Mouse (Mus musculus): ENCODE measurements around the gene Nos2. TPM values are rescaled to one million over a fixed set of nuclear protein-coding genes. Genes with fewer than 3 reads are reported as not detected.

The Nos2 gene
- polyA plus RNA-seq, 1 experiment, result not detected

- Histone ChIP-seq H3K4me3 (replicated peaks) (no peak overlapping the region), H3K4me1 (ENCODE audit: control insufficient read depth) (peaks cover 28% of the 10 kb centered on the region), H3K36me3 (ENCODE audit: control insufficient read depth) (no peaks in the 10 kb centered on the region), H3K9me3 (ENCODE audit: control insufficient read depth, low read length) (no peaks in the 10 kb centered on the region), H3K27me3 (ENCODE audit: control insufficient read depth) (no peaks in the 10 kb centered on the region)
- TF ChIP-seq GATA1 (IDR thresholded peaks at IDR 0.05; ENCODE audit: low read length), result no peak
- no peak for TF ChIP-seq TAL1 (IDR thresholded peaks at IDR 0.05; ENCODE audit: low read length)
Measured at GRCm38 (mm10) chr11:79008891-79009290, 88.3 kb downstream of the Nos2 start.

Other genes starting within 250 kb of the Nos2 start
- 0.15 and 0.17 TPM in 2 replicates for gene Nlk, start 223.4 kb upstream of the Nos2 start, polyA plus RNA-seq (2012)
- gene Ccnq, start 169.1 kb upstream of the Nos2 start, polyA plus RNA-seq (2012), result 0.73 and 1.4 TPM in 2 replicates
- 8.3 and 12.3 TPM in 2 replicates for gene Lyrm9, start 94.2 kb upstream of the Nos2 start, polyA plus RNA-seq (2012)
- 0.06 and 0.11 TPM in 2 replicates for gene Lgals9, start 64.2 kb downstream of the Nos2 start, polyA plus RNA-seq (2012)
- 4.0 and 4.4 TPM in 2 replicates for gene Ksr1, start 225.6 kb downstream of the Nos2 start, polyA plus RNA-seq (2012)